Mouse (Mus musculus) cerebellum, adult 9-10 months (tissue): ENCODE measurements around the gene Map4k1.

Source experiments
- DNase-seq: peaks from one replicate; pipeline ENCODE4 v3.0.0; 2022

Gene Map4k1

DNA sequence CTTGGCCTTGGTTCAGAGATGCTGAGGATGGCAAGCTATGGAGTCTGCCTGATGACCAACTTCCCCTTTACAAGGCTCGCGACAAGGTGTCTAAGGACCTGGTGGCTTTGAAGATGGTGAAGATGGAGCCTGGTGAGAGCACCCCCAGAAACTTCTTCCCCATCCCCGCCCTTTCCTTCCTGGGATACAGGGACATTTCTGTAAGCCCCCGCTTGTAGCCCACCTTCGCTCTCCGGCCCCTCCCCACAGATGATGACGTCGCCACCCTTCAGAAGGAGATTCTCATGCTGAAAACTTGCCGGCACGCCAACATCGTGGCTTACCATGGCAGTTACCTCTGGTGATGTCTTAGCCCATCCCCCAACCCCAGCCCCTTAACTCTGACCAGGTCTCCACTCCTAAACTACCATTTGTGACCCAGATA, 1.3 kb downstream of the Map4k1 start:
- DNase-seq = no peak

DNA sequence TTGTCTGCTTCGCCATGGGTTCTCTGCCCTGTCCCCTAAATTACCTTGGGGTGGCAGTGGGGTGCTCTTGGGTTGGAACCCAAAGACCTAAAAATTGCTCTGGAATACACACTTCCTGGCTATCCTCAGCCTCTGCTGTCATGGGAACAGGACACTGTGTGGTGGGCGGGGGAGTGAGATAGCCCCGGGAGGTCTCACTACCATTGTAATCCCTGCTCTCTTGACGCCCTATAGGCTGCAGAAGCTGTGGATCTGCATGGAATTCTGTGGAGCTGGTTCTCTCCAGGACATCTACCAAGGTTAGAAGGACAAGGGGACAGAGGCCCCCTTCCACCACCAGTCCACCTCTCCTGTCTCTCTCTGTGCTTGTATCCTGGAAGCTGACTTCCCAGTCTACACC, 2.0 kb downstream of the Map4k1 start:
- DNase-seq = no peak

DNA sequence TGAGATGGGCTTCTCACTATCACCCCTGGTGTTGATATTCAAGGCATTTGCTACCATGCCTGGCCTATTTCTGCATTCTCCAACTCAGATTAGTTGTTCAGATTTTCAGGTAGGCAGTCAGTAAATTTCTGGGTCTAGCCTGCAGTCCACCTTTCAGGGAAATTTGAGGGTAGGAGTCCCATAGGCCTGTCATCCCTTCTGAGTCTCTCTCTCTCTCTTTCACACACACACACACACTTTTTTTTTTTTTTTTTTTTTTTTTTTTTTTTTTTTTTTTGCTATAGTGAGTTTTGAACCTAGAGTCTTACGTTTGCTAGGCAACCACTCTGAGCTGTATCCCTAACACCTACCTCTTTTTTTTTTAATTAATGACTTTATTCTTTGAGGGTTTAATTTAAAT, 2.6 kb downstream of the Map4k1 start:
- no peak for DNase-seq

DNA sequence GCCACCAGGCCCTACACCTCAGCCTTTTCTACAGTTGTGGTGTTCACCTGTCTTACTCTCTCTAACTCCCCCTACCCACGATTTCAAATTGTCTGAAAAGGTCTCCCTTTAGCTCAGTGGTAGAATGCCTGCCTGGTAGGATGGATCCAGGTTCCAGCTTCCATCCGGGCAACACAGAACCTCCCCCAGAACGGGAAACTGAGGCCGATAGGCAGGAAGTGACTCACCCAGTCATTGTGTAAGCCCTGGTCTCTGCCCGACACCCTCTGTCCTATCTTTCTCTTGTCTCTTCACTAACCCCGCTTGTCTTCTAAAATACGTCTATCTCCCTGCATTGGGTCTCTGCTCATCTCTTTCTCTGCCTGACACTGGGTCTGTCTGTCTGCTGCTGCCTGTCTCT, 3.4 kb downstream of the Map4k1 start:
- DNase-seq = no peak

DNA sequence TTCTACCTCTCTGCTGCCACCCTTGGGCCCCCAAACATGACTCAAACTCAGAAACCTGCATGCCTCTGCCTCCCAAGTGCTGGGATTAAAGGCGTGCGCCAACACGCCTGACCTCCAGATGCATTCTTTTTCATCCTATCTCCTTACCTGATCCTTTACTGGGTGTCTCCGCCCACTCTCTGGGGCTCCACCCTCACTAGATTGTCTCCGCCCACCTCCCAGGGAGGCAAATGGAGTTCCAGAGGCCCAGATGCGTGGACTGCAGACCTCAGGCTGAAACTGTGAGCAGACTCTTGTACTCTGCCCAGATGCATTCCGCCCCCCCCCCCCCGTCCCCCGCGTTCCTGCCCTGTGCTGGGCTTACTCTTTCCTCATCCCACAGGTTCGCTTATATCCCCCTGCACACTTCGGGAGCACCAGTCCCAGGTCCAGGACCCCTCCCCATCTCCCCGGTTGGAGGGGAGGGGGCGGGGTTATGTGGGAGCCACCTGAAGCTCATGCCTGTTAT, 9.0 kb downstream of the Map4k1 start:
- no peak for DNase-seq

DNA sequence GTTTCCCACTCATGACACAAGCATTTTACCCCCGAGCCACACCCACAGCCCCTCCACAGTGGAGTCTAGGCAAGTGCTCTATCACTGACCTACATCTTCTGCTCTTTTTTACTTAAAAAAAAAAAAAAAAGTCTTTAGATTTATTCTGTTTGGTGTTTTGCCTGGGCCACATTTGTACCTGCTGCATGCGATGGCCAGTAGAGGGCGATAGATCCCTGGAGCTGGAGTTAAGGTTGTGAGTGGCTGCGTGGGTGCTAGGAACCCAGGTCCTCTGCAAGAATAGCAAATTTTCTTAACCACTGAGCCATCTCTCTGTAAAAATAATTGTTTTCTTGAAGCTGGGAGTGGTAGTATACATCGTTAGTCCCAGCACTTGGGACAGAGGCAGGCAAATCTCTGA, 9.8 kb downstream of the Map4k1 start:
- no peak for DNase-seq

DNA sequence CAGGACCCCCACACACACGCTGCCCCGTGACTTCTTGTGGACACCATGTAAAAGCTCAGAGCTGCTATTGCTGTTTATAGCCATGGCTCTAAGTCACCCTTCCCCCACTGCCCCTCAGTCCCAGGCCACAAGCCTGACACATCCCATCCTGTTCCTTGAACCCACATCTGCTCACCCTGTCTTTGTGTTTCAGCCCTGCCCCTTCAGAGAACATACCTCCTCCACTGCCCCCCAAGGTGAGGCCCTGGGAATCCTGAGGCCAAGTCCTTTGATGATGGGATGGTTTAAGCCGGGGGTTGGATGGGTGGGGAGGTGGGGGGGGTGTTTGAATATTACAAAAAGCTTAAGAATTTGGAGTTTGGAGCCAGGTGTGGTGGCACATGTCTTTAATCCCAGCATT, 11.1 kb downstream of the Map4k1 start:
- DNase-seq = no peak

DNA sequence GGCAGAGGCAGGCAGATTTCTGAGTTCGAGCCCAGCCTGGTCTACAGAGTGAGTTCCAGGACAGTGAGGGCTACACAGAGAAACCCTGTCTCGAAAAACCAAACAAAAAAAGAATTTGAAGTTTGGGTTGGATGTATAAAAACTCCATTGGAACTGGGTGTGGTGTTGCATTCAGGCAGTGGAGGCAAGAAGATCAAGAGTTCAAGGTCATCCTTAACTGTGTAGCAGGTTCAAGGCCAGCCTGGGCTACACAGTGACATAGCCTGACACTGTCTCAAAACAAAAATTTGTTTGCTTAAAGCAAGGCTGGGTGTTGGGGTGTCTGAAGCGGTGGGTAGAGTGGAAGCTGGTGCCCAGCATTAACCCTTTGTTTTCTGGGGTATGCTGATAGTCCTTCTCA, 11.6 kb downstream of the Map4k1 start:
- no peak for DNase-seq

DNA sequence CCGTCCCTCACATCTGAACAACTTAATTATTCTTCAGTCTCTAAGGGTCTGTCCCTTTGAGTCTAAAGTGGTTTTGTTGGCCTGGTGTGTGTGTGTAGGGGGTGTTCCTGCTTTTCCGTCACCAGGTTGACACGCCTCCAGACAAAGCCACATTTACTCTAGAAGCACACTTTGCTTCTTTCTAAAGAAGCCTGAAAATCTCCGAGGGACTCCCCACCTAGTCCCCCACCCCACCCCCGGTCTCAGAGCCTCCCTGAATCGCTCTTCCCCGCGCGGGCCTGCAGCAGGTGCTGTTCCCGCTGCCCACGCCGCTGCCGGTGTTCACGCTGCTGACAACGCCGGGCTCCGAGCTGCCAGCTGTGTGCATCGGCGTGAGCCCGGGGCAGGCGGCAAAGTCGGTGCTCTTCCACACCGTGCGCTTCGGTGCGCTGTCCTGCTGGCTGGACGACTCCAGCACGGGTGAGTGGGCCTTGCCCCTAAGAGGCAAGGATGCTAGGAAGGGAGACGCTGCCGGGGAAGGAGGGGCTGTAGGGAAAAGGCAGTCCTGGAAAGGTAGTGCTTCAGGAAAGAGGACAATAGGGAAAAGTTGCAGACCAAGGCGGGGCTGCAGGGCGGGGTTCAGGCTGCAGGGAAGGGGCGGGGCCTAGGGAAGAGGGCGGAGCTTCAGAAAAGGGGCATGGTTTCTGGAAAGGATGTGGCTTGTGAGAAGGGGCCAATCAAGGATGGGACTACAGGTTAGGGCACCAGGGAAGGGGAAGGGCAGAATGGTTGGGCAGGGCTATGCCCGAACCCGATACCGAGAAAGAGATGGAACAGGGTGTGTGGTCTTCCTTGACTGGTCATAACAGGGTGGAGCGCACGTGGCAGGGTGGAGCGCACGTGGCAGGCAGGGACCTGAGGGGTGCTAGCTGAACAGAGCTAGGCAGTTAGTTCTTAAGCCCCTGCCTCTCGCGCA, 19.1 kb downstream of the Map4k1 start:
- DNase-seq = no peak

DNA sequence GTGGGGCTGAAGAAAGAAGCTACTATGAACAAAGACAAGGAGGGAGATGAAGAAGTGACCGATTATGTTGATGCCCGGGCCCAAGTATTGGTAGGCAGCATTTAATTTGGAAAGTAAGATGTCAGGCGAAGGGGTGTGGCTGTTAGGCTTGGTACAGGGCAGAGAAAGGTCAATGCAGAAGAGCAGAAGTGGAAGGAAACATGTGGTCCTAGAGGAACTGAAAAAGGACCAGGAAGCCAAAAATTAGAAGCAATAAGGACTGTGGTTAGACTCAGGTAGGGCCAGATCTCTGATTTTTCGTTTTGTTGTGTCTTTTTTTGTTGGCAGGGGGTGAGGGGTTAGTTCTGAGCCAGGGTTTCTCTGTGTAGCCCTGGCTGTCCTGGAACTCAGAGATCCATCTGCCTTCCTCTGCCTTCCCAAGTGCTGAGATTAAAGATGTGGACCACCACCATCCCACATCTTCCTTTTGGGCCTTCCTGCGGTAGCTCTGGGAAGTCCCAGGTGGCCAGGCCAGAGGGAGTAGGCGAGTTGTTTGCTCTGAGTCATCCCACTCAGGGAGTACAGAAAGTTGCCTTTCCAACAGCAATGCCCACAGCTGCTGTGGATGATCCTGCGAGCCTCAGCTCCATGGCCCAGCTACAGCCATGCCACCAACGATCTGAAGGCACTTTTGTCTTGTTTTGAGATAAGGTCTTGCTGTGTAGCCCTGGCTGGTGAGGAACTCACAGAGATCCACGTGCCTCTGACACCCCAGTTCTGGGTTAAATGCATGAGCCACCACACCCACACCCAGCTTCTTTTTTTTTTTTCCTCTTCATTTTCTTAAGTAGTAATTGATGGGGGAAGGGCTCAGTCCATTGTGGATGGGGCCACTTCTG, 25.6 kb downstream of the Map4k1 start:
- no peak for DNase-seq

DNA sequence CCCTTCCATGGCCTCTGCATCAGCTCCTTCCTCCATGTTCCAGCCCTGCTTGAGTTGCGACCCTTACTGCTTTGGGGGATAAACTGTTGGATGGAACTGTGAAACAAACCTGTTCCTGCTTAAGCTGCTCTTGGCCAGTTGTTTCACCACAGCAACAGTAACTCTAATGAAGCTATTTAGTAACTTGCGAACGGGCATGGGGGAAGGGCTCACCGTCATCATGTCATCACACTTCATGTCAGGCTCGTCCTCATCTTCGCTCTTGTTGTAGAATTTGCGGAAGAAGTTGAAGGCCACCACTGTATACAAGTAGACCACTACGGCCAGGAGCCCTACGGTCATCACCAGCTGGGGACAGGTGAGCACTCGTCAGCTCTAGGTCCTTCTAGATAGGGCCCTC, 26.3 kb downstream of the Map4k1 start:
- DNase-seq = no peak

DNA sequence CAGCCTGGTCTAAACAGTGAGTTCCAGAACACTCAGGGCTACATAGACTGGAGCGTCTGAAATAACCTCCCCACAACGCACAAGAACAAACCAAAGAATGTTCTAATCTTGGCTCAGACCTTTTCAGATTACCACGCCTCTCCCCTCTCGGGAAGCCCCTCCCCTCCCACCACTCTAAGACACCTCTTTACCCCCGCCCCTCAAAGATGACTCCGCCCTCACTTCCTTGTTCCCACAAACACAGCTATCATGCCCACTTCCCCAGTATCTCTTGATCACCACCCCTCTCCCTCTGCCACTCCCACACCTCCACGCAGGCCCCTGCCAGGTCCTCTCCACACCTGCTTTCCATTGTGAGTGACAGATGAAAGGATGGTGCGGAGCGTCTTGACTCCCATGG, 26.9 kb downstream of the Map4k1 start:
- DNase-seq = no peak

DNA sequence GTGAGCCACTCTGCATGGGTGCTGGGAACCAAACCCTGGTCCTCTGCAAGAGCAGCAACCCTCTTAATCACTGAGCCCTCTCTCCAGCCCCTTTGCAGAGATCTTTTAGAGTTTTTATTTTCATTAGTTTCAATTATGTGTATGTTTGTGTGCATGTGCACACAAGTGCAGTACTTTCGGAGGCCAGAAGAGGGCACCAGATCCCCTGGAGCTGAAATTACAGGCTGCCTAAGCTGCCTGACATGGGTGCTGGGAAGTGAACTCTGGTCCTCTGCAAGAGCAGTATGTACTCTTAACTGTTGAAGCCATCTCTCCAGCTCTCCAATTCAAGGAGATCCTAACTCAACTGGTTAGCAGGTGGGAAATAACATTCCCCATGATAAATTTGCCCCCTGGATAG, 33.1 kb downstream of the Map4k1 start:
- DNase-seq = no peak

DNA sequence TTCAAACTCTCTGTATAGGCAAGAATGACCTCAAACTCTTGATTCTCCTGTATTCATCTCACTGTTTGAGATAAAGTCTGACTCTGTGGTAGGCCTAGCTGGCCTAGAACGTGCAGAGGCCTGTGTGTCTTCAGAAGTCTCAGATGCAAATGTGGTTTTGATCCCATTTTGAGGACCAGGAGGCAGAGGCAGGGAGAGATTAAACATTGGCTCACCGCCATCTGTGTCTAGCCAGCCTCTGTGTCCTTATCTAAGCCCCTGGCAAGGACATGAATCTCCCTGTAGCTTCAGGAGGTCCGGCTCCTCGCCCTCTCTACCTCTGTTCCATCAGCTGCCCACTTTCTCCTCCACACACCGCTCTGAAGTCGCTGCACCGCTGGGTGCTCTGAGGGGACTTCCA, 34.6 kb downstream of the Map4k1 start:
- no peak for DNase-seq

DNA sequence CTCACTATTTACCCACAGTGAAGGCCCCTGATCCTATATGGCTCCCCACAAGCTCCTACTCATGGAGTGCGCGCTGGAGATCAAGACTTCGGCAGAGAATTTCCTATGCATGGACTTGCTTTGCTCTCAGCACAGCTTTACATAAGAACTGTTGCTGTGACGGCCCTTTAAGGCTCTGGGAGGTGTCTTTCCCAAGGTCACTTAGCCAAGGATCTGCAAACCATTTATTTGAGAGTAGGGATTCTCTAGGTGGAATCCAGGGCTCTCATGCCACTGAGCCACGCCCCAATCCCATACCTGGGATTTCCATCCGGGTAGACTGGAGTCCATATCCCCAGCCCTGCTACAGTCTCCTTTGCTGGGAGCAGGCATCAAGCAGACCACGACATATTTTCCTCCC, 35.4 kb downstream of the Map4k1 start:
- DNase-seq = no peak

DNA sequence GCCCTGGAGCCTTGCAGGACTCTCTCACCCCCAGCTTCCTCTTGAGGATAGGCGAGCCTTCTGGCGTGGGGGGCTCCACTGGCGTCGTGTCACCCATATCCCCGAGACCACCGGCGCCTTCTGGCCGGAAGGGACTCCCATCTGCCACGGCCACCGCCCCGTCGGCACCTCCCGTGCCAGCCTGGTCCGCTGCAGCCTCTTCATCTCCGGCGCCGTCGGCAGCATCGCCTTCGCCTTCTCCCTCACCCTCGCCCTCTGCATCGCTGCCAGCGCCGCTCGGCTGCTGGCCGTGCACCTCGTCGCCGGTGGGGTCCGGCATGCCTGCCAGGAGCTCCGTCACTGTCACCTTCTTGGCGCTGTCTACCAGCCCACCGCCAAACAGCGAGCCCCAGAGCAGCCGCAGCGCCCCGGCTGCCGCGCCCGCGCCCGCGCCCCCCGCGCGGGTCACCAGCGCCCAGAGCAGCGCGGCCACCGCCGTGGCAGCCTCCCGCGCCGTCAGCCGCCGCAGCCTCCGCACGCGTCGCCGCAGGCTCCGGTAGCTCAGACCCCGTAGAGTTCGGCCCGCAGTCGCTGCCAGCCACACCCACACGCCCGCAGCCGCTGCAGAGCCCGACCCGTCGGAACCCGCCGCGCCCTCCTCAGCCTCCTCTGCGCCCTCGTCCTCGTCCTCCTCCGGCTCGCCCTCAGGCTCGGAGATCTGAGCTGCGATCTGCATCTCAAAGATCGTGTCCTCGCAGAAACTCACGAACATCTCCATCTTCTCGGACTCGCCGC, 37.8 kb downstream of the Map4k1 start:
- no peak for DNase-seq

DNA sequence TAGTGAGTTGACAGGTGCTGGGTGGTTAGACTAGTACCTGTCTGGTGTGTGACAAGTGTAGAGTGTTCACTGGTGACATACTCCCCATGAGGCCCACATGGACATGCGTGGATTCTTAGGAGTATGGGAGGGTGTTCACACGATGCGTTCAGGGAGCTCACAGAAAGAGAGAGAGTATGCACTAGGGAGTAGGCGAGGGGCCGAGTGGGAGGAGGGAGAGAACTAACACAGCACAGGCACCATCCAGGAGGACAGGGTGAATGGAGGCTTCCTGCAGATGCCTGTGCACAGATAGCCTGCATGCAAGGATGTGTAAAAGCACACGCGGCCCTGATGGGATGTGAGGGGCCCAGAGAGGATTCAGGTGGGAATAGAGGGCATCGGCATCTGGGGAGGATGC, 40.6 kb downstream of the Map4k1 start:
- DNase-seq = no peak

DNA sequence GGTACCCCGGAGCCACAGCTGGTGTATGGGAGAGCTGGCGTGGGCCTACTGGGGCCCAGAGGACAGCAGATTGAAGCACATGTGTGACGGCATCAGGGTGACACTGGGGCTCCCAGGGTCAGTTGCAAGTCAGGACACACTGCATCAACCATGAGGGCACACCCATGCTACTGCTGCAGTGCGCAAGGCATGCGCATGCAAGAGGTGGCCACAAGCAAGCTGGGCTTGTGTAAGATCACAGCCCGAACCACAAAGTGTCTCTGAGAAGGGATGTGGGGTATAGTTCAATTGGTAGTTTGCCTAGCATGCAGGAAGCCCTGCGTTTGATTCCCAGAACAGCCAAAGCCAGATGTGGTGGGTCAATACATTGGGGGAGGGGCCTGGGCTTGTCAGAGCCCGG, 41.7 kb downstream of the Map4k1 start:
- no peak for DNase-seq

DNA sequence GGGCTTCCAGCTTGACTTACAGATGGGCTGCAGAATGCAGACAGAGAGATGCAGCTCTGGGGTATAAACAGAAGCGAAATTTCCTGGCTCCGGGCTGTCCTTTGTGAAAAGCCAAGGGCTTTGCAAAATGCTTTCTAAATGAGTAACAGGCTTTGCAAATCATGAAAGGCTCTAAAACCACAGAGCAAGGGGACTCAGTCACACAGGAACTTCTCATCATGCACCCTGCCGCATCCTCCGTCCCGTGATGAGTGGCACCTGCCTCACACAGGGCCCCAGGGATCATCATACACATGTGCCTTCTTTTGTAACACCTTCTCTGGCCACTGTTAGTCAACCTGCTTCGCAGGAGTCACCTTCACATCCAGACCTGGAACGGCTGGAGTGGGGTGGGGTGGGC, 43.7 kb downstream of the Map4k1 start:
- no peak for DNase-seq

DNA sequence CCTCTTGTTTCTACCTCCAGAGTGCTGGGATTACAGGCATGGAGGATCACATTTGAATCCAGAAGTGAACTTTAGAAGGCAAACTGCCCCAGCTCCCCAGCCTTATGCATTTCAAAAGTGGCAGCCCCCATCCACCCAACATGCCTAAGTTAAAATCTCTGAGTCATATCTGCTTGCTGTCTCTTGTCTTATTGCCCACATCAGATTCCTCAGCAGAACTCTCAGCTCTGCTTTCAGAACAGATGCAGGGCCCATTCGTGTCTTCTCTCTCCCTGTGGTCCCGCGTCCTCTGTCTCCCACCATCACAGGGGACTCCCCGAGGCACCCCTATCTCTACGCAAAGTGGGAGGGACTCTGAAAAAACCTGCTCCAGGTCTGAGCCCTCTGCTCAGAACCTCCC, 44.3 kb downstream of the Map4k1 start:
- no peak for DNase-seq

DNA sequence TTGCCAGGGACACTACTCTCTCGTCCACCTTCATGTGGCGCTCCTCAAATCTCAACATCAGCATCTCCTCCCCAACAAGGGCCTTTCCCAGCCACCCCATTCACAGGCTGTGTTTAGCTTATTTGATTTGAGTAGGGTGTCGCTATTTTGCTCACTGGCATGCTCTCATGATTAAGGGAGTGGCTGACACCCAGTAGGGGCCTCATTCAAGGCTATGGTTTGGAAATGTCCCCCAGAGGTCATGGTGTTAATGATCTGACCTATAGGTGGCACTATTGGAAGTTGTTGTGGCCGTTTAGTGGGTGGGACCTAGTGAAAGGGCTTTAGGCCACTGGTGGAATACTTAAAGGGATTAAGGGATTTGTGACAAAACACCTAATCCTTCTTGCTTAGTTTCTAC, 45.0 kb downstream of the Map4k1 start:
- no peak for DNase-seq

DNA sequence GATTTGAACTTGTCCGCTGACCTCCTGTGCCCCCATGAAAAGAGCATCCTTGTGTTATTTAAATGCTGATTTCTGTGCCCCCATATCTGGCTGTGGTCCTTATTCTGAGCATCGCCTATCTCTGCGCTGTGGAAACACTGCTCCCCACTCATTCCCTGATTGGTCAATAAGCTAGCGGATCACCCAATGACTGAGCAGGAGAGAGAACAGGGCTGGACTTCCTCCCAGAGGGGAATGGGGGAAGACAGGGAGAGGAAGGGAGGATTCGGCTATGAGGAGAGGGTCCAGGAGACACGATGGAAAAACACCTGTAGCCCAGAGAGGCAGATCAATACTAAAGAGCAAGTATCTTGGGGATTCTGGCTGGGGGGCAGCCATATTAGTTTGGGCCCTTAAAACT, 46.9 kb downstream of the Map4k1 start:
- DNase-seq = no peak
